ENCODE assay signal across 22 mouse cellular contexts in genomic region chr2:59520663-59521062, GRCm38 (mm10). TPM values are rescaled to one million over a fixed set of nuclear protein-coding genes. Genes with fewer than 3 reads are reported as not detected.
"Had no signal": no experiment of that assay in that cellular context is flagged by ENCODE, and none has a peak within 500 bp of the region (broad histone marks: within the 10 kb centered on the region; RNA-seq: fewer than 3 reads in every experiment).

No protein-coding gene starts in this region.

- H3K27me3 ChIP-seq: liver, embryonic 12.5 days; midbrain, embryonic 15.5 days; neural tube, embryonic 13.5 days; neural tube, embryonic 15.5 days; stomach, embryonic 15.5 days had no signal

- ATAC-seq: liver, embryonic 12.5 days; midbrain, embryonic 15.5 days had no signal

- H3K36me3 ChIP-seq: liver, embryonic 12.5 days; midbrain, embryonic 12.5 days; midbrain, embryonic 15.5 days; neural tube, embryonic 13.5 days; neural tube, embryonic 15.5 days; stomach, embryonic 15.5 days had no signal

- H3K4me1 ChIP-seq: neural tube, embryonic 13.5 days; neural tube, embryonic 15.5 days; stomach, embryonic 15.5 days had no signal

- DNase-seq: lung, adult 18-20 months; lung, embryonic 14.5 days; lung, postnatal 14 days; lung, postnatal 36 days; right cerebral cortex, postnatal 14 days; thymus, adult 2 months; thymus, postnatal 25 days; thymus, postnatal 4 days had no signal

- H3K4me3 ChIP-seq: liver, embryonic 12.5 days; midbrain, embryonic 12.5 days; midbrain, embryonic 15.5 days; myocyte; neural tube, embryonic 13.5 days; neural tube, embryonic 15.5 days; stomach, embryonic 15.5 days had no signal

- H3K9me3 ChIP-seq: liver, embryonic 12.5 days; midbrain, embryonic 12.5 days; midbrain, embryonic 15.5 days; neural tube, embryonic 13.5 days; neural tube, embryonic 15.5 days; stomach, embryonic 15.5 days had no signal

- H3K27ac ChIP-seq: liver, embryonic 12.5 days; liver, embryonic 14.5 days; macrophage; midbrain, embryonic 12.5 days; midbrain, embryonic 15.5 days; neural tube, embryonic 13.5 days; neural tube, embryonic 15.5 days; stomach, embryonic 15.5 days; stomach, postnatal 0 days had no signal

RNA-seq across cellular contexts. Expression of gene Dapl1, which starts 36.2 kb away (rescaled TPM):
- total RNA-seq: megakaryocyte progenitor cell, adult 5-6 weeks; midbrain, postnatal 0 days had no signal
- polyA plus RNA-seq: liver, embryonic 12.5 days; liver, embryonic 14.5 days; liver, embryonic 16.5 days; macrophage; myocyte; neural tube, embryonic 11.5 days; neural tube, embryonic 13.5 days had no signal
